Mouse (Mus musculus) limb, embryonic 13.5 days (tissue): ENCODE measurements around the gene Cyp4x1. TPM values are rescaled to one million over a fixed set of nuclear protein-coding genes. Genes with fewer than 3 reads are reported as not detected.
A peak's percentile ranks its signal among the peaks of the same experiment; 100 is the strongest.

Source experiments
- ATAC-seq: fragments of 200-750 bp; cut with Nextera tagmentation; 2 replicates; pipeline ENCODE4 v1.8.0; 2017; ENCODE audit warnings: low read depth, moderate number of reproducible peaks, moderate TSS enrichment; ENCODE audit not compliant: low FRiP score
- H3K27ac ChIP-seq: fragments of 300-500 bp; sonication (generic); 2 replicates; pipeline ENCODE4 v1.5.1; 2015; ENCODE audit warnings: inconsistent platforms, mild to moderate bottlenecking, moderate library complexity
- H3K27me3 ChIP-seq: fragments of 300-500 bp; sonication (generic); 2 replicates; pipeline ENCODE4 v1.6.1; 2015; ENCODE audit warnings: mild to moderate bottlenecking, inconsistent platforms
- H3K36me3 ChIP-seq: fragments of 300-500 bp; sonication (generic); 2 replicates; pipeline ENCODE4 v1.6.1; 2015; ENCODE audit warnings: inconsistent platforms, mild to moderate bottlenecking, moderate library complexity
- H3K4me1 ChIP-seq: fragments of 300-500 bp; sonication (generic); 2 replicates; pipeline ENCODE4 v1.6.1; 2015; ENCODE audit warnings: inconsistent platforms
- H3K4me2 ChIP-seq: fragments of 300-500 bp; sonication (generic); replicated peaks from 2 replicates; pipeline ENCODE4 v1.6.1; 2015; ENCODE audit warnings: inconsistent platforms, mild to moderate bottlenecking, moderate library complexity
- H3K4me3 ChIP-seq: fragments of 300-500 bp; sonication (generic); 2 replicates; pipeline ENCODE4 v1.5.1; 2015; ENCODE audit warnings: moderate library complexity, mild to moderate bottlenecking, inconsistent platforms
- H3K9ac ChIP-seq: fragments of 300-500 bp; sonication (generic); 2 replicates; pipeline ENCODE4 v1.6.1; 2015; ENCODE audit warnings: mild to moderate bottlenecking, inconsistent platforms
- H3K9me3 ChIP-seq: fragments of 300-500 bp; sonication (generic); 2 replicates; pipeline ENCODE4 v1.6.1; 2016; ENCODE audit warnings: inconsistent platforms
- WGBS: fragments of 180-500 bp; shearing (Covaris S2); methylation state at CpG from one replicate; pipeline ENCODE4 v1.1.7; 2015; 5-methylcytosine and 5-hydroxymethylcytosine counted together
- polyA plus RNA-seq: library from polyadenylated mRNA; unstranded; fragments of >200 nt; fragmentation: Nextera tagmentation; extraction: Ambion mirVana; gene quantifications from 2 replicates; pipeline ENCODE4 v1.2.1, GENCODE M21; 2015

Cyp4x1 gene
- polyA plus RNA-seq, 1 experiment from 2014 or later, result not detected

GRCm38 (mm10) chr4:115111167-115111566 lies 22.9 kb downstream of the Cyp4x1 start:
- Histone ChIP-seq H3K27me3 (peaks cover 3% of the 10 kb centered on the region; the same call in 1 of the 2 replicates), H3K4me1 (no peaks in the 10 kb centered on the region), H3K27ac (no peak overlapping the region), H3K9me3 (no peaks in the 10 kb centered on the region), H3K36me3 (no peaks in the 10 kb centered on the region), H3K9ac (no peak overlapping the region), H3K4me2 (no peak overlapping the region), H3K4me3 (no peak overlapping the region)
- ATAC-seq, result no peak
- WGBS, result 71% methylated on average over 2 of the region's 2 CpGs

GRCm38 (mm10) chr4:115103510-115103909 lies 30.6 kb downstream of the Cyp4x1 start:
- Histone ChIP-seq H3K36me3 (no peaks in the 10 kb centered on the region), H3K4me3 (no peak overlapping the region)
- WGBS, result 59% methylated on average over 4 of the region's 4 CpGs

GRCm38 (mm10) chr4:115101682-115102081 lies 32.4 kb downstream of the Cyp4x1 start:
- 0 out of 2 replicates have a peak overlapping the region, but pooled peaks have one; percentile 23 for H3K4me2 ChIP-seq

More at GRCm38 (mm10) chr4:115103510-115103909, 30.6 kb downstream of the Cyp4x1 start:
- no peaks in the 10 kb centered on the region for H3K4me1 ChIP-seq
- H3K9me3 ChIP-seq, result no peaks in the 10 kb centered on the region
- H3K27me3 ChIP-seq, result peaks cover 15% of the 10 kb centered on the region; the same call in 1 of the 2 replicates
- ATAC-seq, result no peak
- H3K9ac ChIP-seq, result no peak overlapping the region
- H3K4me2 ChIP-seq, result no peak overlapping the region
- no peak overlapping the region for H3K27ac ChIP-seq

GRCm38 (mm10) chr4:115097146-115097496 lies 37.0 kb downstream of the Cyp4x1 start:
- Histone ChIP-seq H3K4me2 (peak overlapping the region; percentile 49), H3K9ac (no peak overlapping the region), H3K4me1 (peaks cover 17% of the 10 kb centered on the region), H3K4me3 (no peak overlapping the region), H3K27me3 (peaks cover 76% of the 10 kb centered on the region), H3K9me3 (no peaks in the 10 kb centered on the region), H3K27ac (no peak overlapping the region), H3K36me3 (no peaks in the 10 kb centered on the region)
- under 1% methylated on average over 6 of the region's 6 CpGs for WGBS
- ATAC-seq, result no peak

More at GRCm38 (mm10) chr4:115101682-115102081, 32.4 kb downstream of the Cyp4x1 start:
- H3K9ac ChIP-seq, result no peak overlapping the region
- peaks cover 31% of the 10 kb centered on the region for H3K27me3 ChIP-seq
- peaks cover 4% of the 10 kb centered on the region; the same call in 1 of the 2 replicates for H3K4me1 ChIP-seq
- no peak overlapping the region for H3K4me3 ChIP-seq
- H3K27ac ChIP-seq, result no peak overlapping the region
- no peaks in the 10 kb centered on the region for H3K9me3 ChIP-seq
- 0 out of 2 replicates have a peak, but pooled peaks have one; percentile 38 for ATAC-seq
- H3K36me3 ChIP-seq, result no peaks in the 10 kb centered on the region
- 40% methylated on average over 6 of the region's 6 CpGs for WGBS

GRCm38 (mm10) chr4:115096435-115097145 lies 37.5 kb downstream of the Cyp4x1 start:
- H3K4me1 ChIP-seq, result peaks cover 17% of the 10 kb centered on the region
- H3K4me3 ChIP-seq, result peak overlapping the region; percentile 40; the same call in 1 of the 2 replicates
- H3K9ac ChIP-seq, result no peak overlapping the region
- 12% methylated on average over 11 of the region's 11 CpGs for WGBS
- peak; percentile 40; the same call in 1 of the 2 replicates for ATAC-seq
- no peak overlapping the region for H3K27ac ChIP-seq
- no peaks in the 10 kb centered on the region for H3K36me3 ChIP-seq
- H3K4me2 ChIP-seq, result peak overlapping the region; percentile 72
- H3K9me3 ChIP-seq, result no peaks in the 10 kb centered on the region
- H3K27me3 ChIP-seq, result peaks cover 81% of the 10 kb centered on the region

- Histone ChIP-seq H3K27ac (no peak overlapping the region), H3K9me3 (no peaks in the 10 kb centered on the region), H3K9ac (peak overlapping the region; percentile 54), H3K4me3 (peak overlapping the region; percentile 40), H3K36me3 (no peaks in the 10 kb centered on the region), H3K27me3 (peaks cover 80% of the 10 kb centered on the region), H3K4me2 (peak overlapping the region; percentile 72), H3K4me1 (peaks cover 17% of the 10 kb centered on the region)
- WGBS, result 1% methylated on average over 31 of the region's 31 CpGs
- ATAC-seq, result peak; percentile 52
These were observed 38.2 kb downstream of the Cyp4x1 start for GRCm38 (mm10) chr4:115095671-115096434.

- Histone ChIP-seq H3K27me3 (peaks cover 88% of the 10 kb centered on the region), H3K4me3 (no peak overlapping the region), H3K9me3 (no peaks in the 10 kb centered on the region), H3K27ac (no peak overlapping the region), H3K4me1 (peaks cover 17% of the 10 kb centered on the region), H3K36me3 (no peaks in the 10 kb centered on the region), H3K4me2 (no peak overlapping the region), H3K9ac (no peak overlapping the region)
- no peak for ATAC-seq
- 90% methylated on average over 2 of the region's 2 CpGs for WGBS
These were observed 40.0 kb downstream of the Cyp4x1 start for GRCm38 (mm10) chr4:115094056-115094455.

- Histone ChIP-seq H3K4me3 (no peak overlapping the region), H3K27ac (no peak overlapping the region), H3K27me3 (peaks cover 91% of the 10 kb centered on the region), H3K4me2 (no peak overlapping the region), H3K9ac (no peak overlapping the region), H3K36me3 (no peaks in the 10 kb centered on the region), H3K9me3 (no peaks in the 10 kb centered on the region), H3K4me1 (peaks cover 17% of the 10 kb centered on the region)
- ATAC-seq, result no peak
- WGBS, result 85% methylated on average over 4 of the region's 4 CpGs
These were observed 40.7 kb downstream of the Cyp4x1 start for GRCm38 (mm10) chr4:115093331-115093864.

- H3K27ac ChIP-seq, result no peak overlapping the region
- H3K4me1 ChIP-seq, result peaks cover 14% of the 10 kb centered on the region
- no peaks in the 10 kb centered on the region for H3K36me3 ChIP-seq
- H3K27me3 ChIP-seq, result peaks cover 93% of the 10 kb centered on the region
- H3K4me3 ChIP-seq, result no peak overlapping the region
- H3K9me3 ChIP-seq, result no peaks in the 10 kb centered on the region
- no peak for ATAC-seq
- H3K4me2 ChIP-seq, result no peak overlapping the region
- 63% methylated on average over 3 of the region's 3 CpGs for WGBS
- no peak overlapping the region for H3K9ac ChIP-seq
These were observed 42.3 kb downstream of the Cyp4x1 start for GRCm38 (mm10) chr4:115091806-115092205.

- no peak for ATAC-seq
- Histone ChIP-seq H3K9ac (no peak overlapping the region), H3K4me3 (no peak overlapping the region), H3K27me3 (peaks cover 88% of the 10 kb centered on the region), H3K4me1 (peaks cover 2% of the 10 kb centered on the region), H3K27ac (no peak overlapping the region), H3K9me3 (no peaks in the 10 kb centered on the region), H3K36me3 (no peaks in the 10 kb centered on the region), H3K4me2 (no peak overlapping the region)
- WGBS, result 50% methylated on average over 2 of the region's 2 CpGs
These were observed 43.5 kb downstream of the Cyp4x1 start for GRCm38 (mm10) chr4:115090592-115090991.

GRCm38 (mm10) chr4:115088611-115089338 lies 45.3 kb downstream of the Cyp4x1 start, which contains the start of gene Pdzk1ip1:
Gene Pdzk1ip1 (plus strand): TSS chr4:115088708.
- no peaks in the 10 kb centered on the region for H3K9me3 ChIP-seq
- H3K9ac ChIP-seq, result no peak within 1 kb of the TSS
- peaks cover 75% of the 10 kb centered on the region for H3K27me3 ChIP-seq
- ATAC-seq, result no peak
- 17% methylated on average over 11 of the region's 11 CpGs for WGBS
- no peaks in the 10 kb centered on the region for H3K36me3 ChIP-seq
- peak within 1 kb of the TSS; percentile 12 for H3K4me2 ChIP-seq
- no peak within 1 kb of the TSS for H3K4me3 ChIP-seq
- no peaks in the 10 kb centered on the region for H3K4me1 ChIP-seq
- no peak within 1 kb of the TSS for H3K27ac ChIP-seq
